Mouse (Mus musculus): ENCODE data around the gene Klf2. TPM values are rescaled to one million over a fixed set of nuclear protein-coding genes. Genes with fewer than 3 reads are reported as not detected.
A peak's percentile ranks its signal among the peaks of the same experiment; 100 is the strongest.

Gene Klf2
- 10 to 100 TPM; 30.7 to 44.2 (median 36.5) TPM for total RNA-seq (2022)

GRCm38 (mm10) chr8:72318801-72319322 lies at the start of gene Klf2:
Klf2 (plus strand) TSS chr8:72319033.
- peak; percentile 96 for DNase-seq

GRCm38 (mm10) chr8:72270606-72271005 lies 48.2 kb upstream of the Klf2 start:
- no peak for DNase-seq

GRCm38 (mm10) chr8:72271051-72271660 lies 47.7 kb upstream of the Klf2 start:
- no peak for DNase-seq

- no peak for DNase-seq
Observed at GRCm38 (mm10) chr8:72271691-72272090, 47.1 kb upstream of the Klf2 start.

GRCm38 (mm10) chr8:72272361-72272760 lies 46.5 kb upstream of the Klf2 start:
- peak; percentile 57 for DNase-seq

GRCm38 (mm10) chr8:72273111-72273770 lies 45.6 kb upstream of the Klf2 start:
- DNase-seq = no peak

- DNase-seq = no peak
Observed at GRCm38 (mm10) chr8:72273807-72274206, 45.0 kb upstream of the Klf2 start.

GRCm38 (mm10) chr8:72277244-72277643 lies 41.6 kb upstream of the Klf2 start:
- no peak for DNase-seq

GRCm38 (mm10) chr8:72279151-72279550 lies 39.7 kb upstream of the Klf2 start:
- DNase-seq = no peak

GRCm38 (mm10) chr8:72281634-72282033 lies 37.2 kb upstream of the Klf2 start:
- DNase-seq = peak; percentile 52

GRCm38 (mm10) chr8:72285285-72285684 lies 33.5 kb upstream of the Klf2 start:
- no peak for DNase-seq

- no peak for DNase-seq
Observed at GRCm38 (mm10) chr8:72289051-72289450, 29.8 kb upstream of the Klf2 start.

GRCm38 (mm10) chr8:72291104-72291503 lies 27.7 kb upstream of the Klf2 start:
- DNase-seq = no peak

GRCm38 (mm10) chr8:72293309-72293708 lies 25.5 kb upstream of the Klf2 start:
- no peak for DNase-seq

GRCm38 (mm10) chr8:72295125-72295524 lies 23.7 kb upstream of the Klf2 start:
- DNase-seq = no peak

GRCm38 (mm10) chr8:72295679-72296078 lies 23.2 kb upstream of the Klf2 start:
- DNase-seq = peak; percentile 77

- DNase-seq = no peak
Observed at GRCm38 (mm10) chr8:72296561-72296960, 22.3 kb upstream of the Klf2 start.

GRCm38 (mm10) chr8:72298928-72299327 lies 19.9 kb upstream of the Klf2 start:
- no peak for DNase-seq

- DNase-seq = no peak
Observed at GRCm38 (mm10) chr8:72300654-72301400, 18.0 kb upstream of the Klf2 start.

GRCm38 (mm10) chr8:72301497-72301896 lies 17.3 kb upstream of the Klf2 start:
- DNase-seq = no peak

- DNase-seq = no peak
Observed at GRCm38 (mm10) chr8:72302986-72303612, 15.7 kb upstream of the Klf2 start.

GRCm38 (mm10) chr8:72303633-72304032 lies 15.2 kb upstream of the Klf2 start:
- DNase-seq = peak; percentile 82

Measured in adrenal gland, adult 8-10 months (tissue).